Mouse (Mus musculus) kidney, embryonic 14.5 days (tissue): ENCODE data around the gene Mettl26. TPM values are rescaled to one million over a fixed set of nuclear protein-coding genes. Genes with fewer than 3 reads are reported as not detected.

Experiments
- ATAC-seq: fragments of 200-750 bp; cut with Nextera tagmentation; 2 replicates; pipeline ENCODE4 v1.8.0; 2017; ENCODE audit warnings: moderate number of reproducible peaks, mild to moderate bottlenecking, moderate TSS enrichment, moderate library complexity; ENCODE audit not compliant: low FRiP score, low TSS enrichment
- H3K27ac ChIP-seq: fragments of 300-500 bp; sonication (generic); 2 replicates; pipeline ENCODE4 v1.5.1; 2014; ENCODE audit warnings: low read depth, mild to moderate bottlenecking, low read length, moderate library complexity, mixed read lengths
- H3K27me3 ChIP-seq: fragments of 300-500 bp; sonication (generic); 2 replicates; pipeline ENCODE4 v1.6.1; 2014; ENCODE audit warnings: mild to moderate bottlenecking, low read length; ENCODE audit not compliant: control insufficient read depth, insufficient read depth
- H3K36me3 ChIP-seq: fragments of 300-500 bp; sonication (generic); 2 replicates; pipeline ENCODE4 v1.6.1; 2014; ENCODE audit warnings: low read length, mixed read lengths; ENCODE audit not compliant: control insufficient read depth, insufficient read depth
- H3K4me1 ChIP-seq: fragments of 300-500 bp; sonication (generic); 2 replicates; pipeline ENCODE4 v1.6.1; 2014; ENCODE audit warnings: low read length, mixed read lengths; ENCODE audit not compliant: control insufficient read depth, insufficient read depth
- H3K4me2 ChIP-seq: fragments of 300-500 bp; sonication (generic); replicated peaks from 2 replicates; pipeline ENCODE4 v1.6.1; 2014; ENCODE audit warnings: low read depth, mild to moderate bottlenecking, low read length
- H3K4me3 ChIP-seq: fragments of 300-500 bp; sonication (generic); 2 replicates; pipeline ENCODE4 v1.5.1; 2014; ENCODE audit warnings: mild to moderate bottlenecking, low read length
- H3K9ac ChIP-seq: fragments of 300-500 bp; sonication (generic); 2 replicates; pipeline ENCODE4 v1.6.1; 2014; ENCODE audit warnings: low read depth, mild to moderate bottlenecking, low read length, moderate library complexity
- H3K9me3 ChIP-seq: fragments of 300-500 bp; sonication (generic); 2 replicates; pipeline ENCODE4 v1.6.1; 2016; ENCODE audit warnings: low read length; ENCODE audit not compliant: control insufficient read depth
- WGBS: fragments of 180-500 bp; shearing (Covaris S2); extraction: QIAGEN DNeasy Blood & Tissue Kit; methylation state at CpG from one replicate; pipeline ENCODE4 v1.1.7; 2014; 5-methylcytosine and 5-hydroxymethylcytosine counted together
- polyA plus RNA-seq: library from polyadenylated mRNA; unstranded; fragments of >200 nt; fragmentation: Nextera tagmentation; extraction: Ambion mirVana; gene quantifications from 2 replicates; pipeline ENCODE4 v1.2.1, GENCODE M21; 2014

The Mettl26 gene
- polyA plus RNA-seq, 1 experiment from 2014 or later = 85.3 TPM

GRCm38 (mm10) chr17:25842509-25842908 is 32.4 kb upstream of the Mettl26 start:
- Histone ChIP-seq H3K9ac (no peak overlapping the region), H3K9me3 (no peaks in the 10 kb centered on the region), H3K27me3 (no peaks in the 10 kb centered on the region), H3K4me1 (peaks cover 14% of the 10 kb centered on the region), H3K4me3 (no peak overlapping the region), H3K4me2 (no peak overlapping the region), H3K36me3 (peaks cover 53% of the 10 kb centered on the region), H3K27ac (no peak overlapping the region)
- ATAC-seq = no peak
- WGBS = 88% methylated on average over 3 of the region's 3 CpGs

DNA sequence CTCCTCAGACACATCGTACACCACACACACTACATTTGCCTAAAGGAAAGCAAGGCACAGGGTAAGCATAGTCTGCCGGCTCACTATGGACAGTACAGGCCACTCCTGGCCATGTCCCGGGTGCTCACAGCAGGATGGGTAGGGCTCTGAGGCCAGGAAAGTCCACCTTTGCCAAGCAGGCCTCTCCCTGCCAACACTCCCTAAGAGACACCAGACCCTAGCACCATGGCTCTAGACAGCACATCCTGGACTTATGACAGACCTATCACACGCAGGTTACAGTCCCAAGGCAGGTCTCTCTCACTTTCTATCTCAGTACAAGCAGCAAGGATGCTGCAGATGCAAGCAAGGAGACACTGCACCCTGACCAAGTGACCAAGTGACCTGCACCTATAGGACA is 31.8 kb upstream of the Mettl26 start:
- H3K36me3 ChIP-seq = peaks cover 52% of the 10 kb centered on the region
- H3K27me3 ChIP-seq = no peaks in the 10 kb centered on the region
- H3K4me3 ChIP-seq = peak overlapping the region; percentile 90; the same call in 1 of the 2 replicates
- H3K9ac ChIP-seq = peak overlapping the region; percentile 87; the same call in 1 of the 2 replicates
- peaks cover 8% of the 10 kb centered on the region for H3K4me1 ChIP-seq
- H3K9me3 ChIP-seq = no peaks in the 10 kb centered on the region
- H3K27ac ChIP-seq = no peak overlapping the region
- no peak for ATAC-seq
- peak overlapping the region; percentile 91 for H3K4me2 ChIP-seq
- WGBS = 92% methylated on average over 4 of the region's 4 CpGs

DNA sequence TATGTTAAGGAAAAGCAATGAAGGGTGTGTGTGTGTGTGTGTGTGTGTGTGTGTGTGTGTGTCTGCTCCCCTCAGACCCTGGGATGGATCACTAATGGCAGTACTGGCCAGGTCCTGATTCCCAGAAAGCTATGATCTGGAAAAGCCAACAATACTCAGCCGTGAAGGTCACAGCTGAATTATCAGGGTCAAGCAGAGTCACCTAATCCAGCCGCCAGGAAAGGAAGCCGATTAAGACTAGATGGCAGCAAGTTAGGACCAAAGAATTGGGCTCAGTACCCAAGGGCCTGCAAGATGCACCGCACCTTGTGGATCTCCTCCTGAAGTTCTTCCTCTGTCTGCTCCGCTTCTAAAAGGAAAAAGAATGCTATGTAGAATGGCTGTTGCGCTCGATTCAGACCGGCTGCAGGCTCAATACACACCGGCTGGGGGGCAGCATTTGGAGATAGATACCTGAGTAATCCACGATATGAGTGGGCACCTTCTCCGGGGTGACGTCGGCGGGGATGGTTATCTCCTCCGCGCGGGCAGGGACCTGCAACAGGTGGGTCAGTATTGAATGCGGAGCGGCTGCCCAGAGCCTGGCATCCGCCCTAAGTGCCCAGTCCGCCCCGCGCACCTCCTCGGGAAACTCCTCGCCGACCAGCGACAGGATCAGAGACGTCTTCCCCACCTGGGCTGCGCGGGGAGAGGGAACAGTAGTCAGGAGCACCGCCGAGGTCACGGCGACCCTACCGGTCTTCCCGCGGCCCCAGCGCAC is 31.1 kb upstream of the Mettl26 start:
- 3% methylated on average over 34 of the region's 38 CpGs for WGBS
- peaks cover 56% of the 10 kb centered on the region for H3K36me3 ChIP-seq

DNA sequence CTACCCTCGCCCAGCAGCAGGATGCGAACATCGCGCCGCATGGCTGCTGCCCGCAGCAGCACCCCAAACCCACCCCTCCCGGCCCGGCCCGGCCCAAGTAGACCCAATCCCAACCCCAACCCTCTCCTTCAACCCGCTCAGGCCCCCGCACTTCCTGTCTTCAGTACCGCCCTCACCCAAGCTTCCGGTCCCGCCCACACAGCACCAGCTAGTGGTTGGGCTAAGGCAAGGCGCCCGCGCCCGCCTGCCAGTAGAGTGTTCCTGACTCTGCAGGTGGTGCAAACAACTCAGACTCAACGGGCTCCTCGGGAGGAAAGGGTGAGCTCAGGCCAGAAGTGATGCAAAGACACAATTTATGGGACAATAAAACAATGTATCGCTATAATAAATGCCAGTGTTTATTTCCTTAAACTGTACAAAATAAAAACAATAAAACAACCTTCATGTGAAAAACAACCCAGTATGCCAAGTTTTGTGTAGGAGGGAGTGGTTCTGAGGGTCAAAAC is 30.4 kb upstream of the Mettl26 start, which contains the start of gene Rhot2:
TSS of gene Rhot2 (minus strand) at position 456 of the 506 bp plus-strand sequence.
- Histone ChIP-seq H3K27ac (peak within 1 kb of the TSS; percentile 79; the same call in 1 of the 2 replicates), H3K4me2 (peak within 1 kb of the TSS; percentile 91), H3K4me1 (peaks cover 8% of the 10 kb centered on the region), H3K9me3 (no peaks in the 10 kb centered on the region), H3K9ac (peak within 1 kb of the TSS; percentile 87), H3K27me3 (no peaks in the 10 kb centered on the region), H3K4me3 (peak within 1 kb of the TSS; percentile 90), H3K36me3 (peaks cover 56% of the 10 kb centered on the region)
- under 1% methylated on average over 21 of the region's 21 CpGs for WGBS
- peak; percentile 92 for ATAC-seq

More for the DNA sequence above, 31.1 kb upstream of the Mettl26 start:
- no peaks in the 10 kb centered on the region for H3K9me3 ChIP-seq
- H3K27me3 ChIP-seq = no peaks in the 10 kb centered on the region
- H3K4me2 ChIP-seq = peak overlapping the region; percentile 91
- peak overlapping the region; percentile 87 for H3K9ac ChIP-seq
- peak overlapping the region; percentile 79; the same call in 1 of the 2 replicates for H3K27ac ChIP-seq
- ATAC-seq = no peak
- H3K4me3 ChIP-seq = peak overlapping the region; percentile 90
- peaks cover 8% of the 10 kb centered on the region for H3K4me1 ChIP-seq

DNA sequence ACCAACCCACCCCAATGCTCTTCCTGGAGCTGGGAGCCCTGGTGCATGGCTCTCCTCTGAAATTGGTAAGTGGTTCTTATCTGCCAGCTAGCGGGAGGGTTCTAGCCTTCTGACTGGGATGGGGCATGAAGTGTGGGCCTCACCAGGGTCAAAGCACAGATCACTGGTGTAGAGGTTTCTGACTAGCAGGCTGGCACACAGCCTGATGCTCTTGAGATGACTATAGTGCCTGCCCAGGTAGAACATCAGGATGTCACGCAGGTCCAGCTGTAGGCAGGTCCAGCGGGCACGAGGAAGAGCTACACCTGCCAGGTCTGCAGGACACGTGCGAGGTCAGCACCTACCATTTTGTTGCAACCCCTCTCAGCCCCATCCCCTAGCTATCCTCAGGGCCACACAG is 14.6 kb upstream of the Mettl26 start:
- no peaks in the 10 kb centered on the region for H3K27me3 ChIP-seq
- no peak for ATAC-seq
- H3K4me1 ChIP-seq = peaks cover 15% of the 10 kb centered on the region
- H3K4me2 ChIP-seq = peak overlapping the region; percentile 94
- H3K27ac ChIP-seq = no peak overlapping the region
- peak overlapping the region; percentile 87; the same call in 1 of the 2 replicates for H3K9ac ChIP-seq
- no peaks in the 10 kb centered on the region for H3K9me3 ChIP-seq
- 89% methylated on average over 6 of the region's 6 CpGs for WGBS
- H3K4me3 ChIP-seq = peak overlapping the region; percentile 72
- peaks cover 5% of the 10 kb centered on the region; the same call in 1 of the 2 replicates for H3K36me3 ChIP-seq

DNA sequence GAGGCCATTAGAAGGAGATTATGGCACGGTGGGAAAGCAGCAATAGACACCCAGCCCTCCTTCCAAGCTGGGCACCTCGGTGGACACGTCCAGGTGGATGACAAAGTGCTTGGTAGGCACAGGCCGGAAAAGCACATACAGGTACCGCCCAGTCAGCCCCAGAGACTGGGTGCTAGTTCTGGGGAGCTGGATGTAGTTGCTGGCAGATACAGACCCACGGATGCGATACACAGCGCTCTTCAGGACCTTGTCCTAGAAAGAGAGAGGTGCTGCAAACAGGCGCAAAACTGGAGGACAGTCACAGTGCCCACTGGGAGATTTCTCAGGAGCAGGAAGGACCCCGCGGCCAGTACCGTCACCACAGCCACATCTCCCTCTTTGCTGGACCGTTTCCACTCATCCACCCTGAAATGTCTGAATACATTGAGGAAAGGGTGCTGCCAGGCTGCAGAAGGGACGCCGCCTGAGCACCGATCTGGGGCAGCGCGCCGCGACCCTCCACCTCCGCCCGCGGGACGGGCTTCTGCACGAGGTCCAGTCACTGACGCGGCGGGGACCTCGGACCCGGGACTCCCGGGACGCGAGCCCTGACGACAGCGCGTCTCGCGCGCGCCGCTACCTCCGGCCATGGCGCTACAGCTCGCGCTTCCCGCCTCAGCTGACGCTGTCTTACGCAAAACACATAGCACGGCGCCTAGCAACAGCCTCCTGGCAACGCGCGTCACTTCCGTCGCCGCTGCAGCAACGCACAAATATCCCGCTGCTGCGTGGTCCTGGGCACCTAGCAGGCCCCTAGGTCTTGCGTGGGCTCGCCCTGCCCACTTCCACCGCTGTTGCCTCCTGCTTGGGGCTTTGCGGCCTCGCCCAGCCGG is 13.8 kb upstream of the Mettl26 start, which contains the start of gene Wdr90:
TSS of gene Wdr90 (minus strand) at position 670 of the 872 bp plus-strand sequence.
- Histone ChIP-seq H3K9ac (peak within 1 kb of the TSS; percentile 87), H3K4me1 (peaks cover 15% of the 10 kb centered on the region), H3K27me3 (no peaks in the 10 kb centered on the region), H3K4me3 (peak within 1 kb of the TSS; percentile 72), H3K27ac (peak within 1 kb of the TSS; percentile 83), H3K4me2 (peak within 1 kb of the TSS; percentile 94), H3K9me3 (no peaks in the 10 kb centered on the region), H3K36me3 (peaks cover 4% of the 10 kb centered on the region; the same call in 1 of the 2 replicates)
- ATAC-seq = peak; percentile 91
- WGBS = 4% methylated on average over 62 of the region's 65 CpGs

GRCm38 (mm10) chr17:25861704-25862612 is 12.9 kb upstream of the Mettl26 start:
- no peak for ATAC-seq
- Histone ChIP-seq H3K4me1 (peaks cover 15% of the 10 kb centered on the region), H3K27me3 (no peaks in the 10 kb centered on the region), H3K4me2 (peak overlapping the region; percentile 94), H3K36me3 (peaks cover 4% of the 10 kb centered on the region; the same call in 1 of the 2 replicates), H3K9me3 (no peaks in the 10 kb centered on the region), H3K27ac (peak overlapping the region; percentile 83), H3K4me3 (peak overlapping the region; percentile 72), H3K9ac (peak overlapping the region; percentile 87)
- WGBS = 10% methylated on average over 6 of the region's 6 CpGs

DNA sequence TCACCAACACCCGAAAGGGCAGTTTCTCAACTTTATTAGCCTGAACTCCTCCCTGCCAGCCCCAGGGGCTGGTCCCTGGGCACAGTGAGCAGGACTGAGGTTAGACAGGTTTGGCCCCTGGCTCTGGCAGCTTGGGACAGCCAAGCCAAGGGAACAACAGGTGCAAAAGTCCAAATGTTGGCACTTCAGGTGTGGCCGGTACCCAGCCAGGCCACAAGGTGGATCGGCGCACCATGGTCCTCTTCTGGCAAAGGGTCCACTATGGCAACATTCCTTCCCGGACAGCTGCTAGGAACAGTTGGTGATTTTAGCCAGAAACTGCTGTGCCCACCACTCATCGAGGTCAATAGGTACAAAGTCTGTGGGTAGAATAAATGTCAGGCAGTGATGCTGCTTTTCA is 11.2 kb upstream of the Mettl26 start:
- no peak for ATAC-seq
- Histone ChIP-seq H3K27me3 (no peaks in the 10 kb centered on the region), H3K4me2 (no peak overlapping the region), H3K4me3 (no peak overlapping the region), H3K27ac (no peak overlapping the region), H3K9me3 (no peaks in the 10 kb centered on the region), H3K4me1 (peaks cover 24% of the 10 kb centered on the region), H3K36me3 (peaks cover 4% of the 10 kb centered on the region; the same call in 1 of the 2 replicates), H3K9ac (0 out of 2 replicates have a peak overlapping the region, but pooled peaks have one; percentile 18)
- 92% methylated on average over 6 of the region's 6 CpGs for WGBS
